Mouse (Mus musculus) lung, embryonic 16.5 days (tissue): Measurements from ENCODE around the gene Gja3. TPM values are rescaled to one million over a fixed set of nuclear protein-coding genes. Genes with fewer than 3 reads are reported as not detected.

Experiments
- polyA plus RNA-seq: library from polyadenylated mRNA; unstranded; fragments of >200 nt; fragmentation: Nextera tagmentation; extraction: Ambion mirVana; gene quantifications from 2 replicates; pipeline ENCODE4 v1.2.1, GENCODE M21; 2015

The Gja3 gene
- polyA plus RNA-seq, 1 experiment from 2014 or later: 6.0 TPM

Other genes with a start within 250 kb of the Gja3 start
- gene Zmym5, start 246.4 kb downstream of the Gja3 start, polyA plus RNA-seq: 27.3 and 31.1 TPM in 2 replicates
- 43.0 and 48.5 TPM in 2 replicates for gene Zmym2, start 171.4 kb downstream of the Gja3 start, polyA plus RNA-seq
- gene Gjb2, start 46.6 kb upstream of the Gja3 start, polyA plus RNA-seq: 1.3 and 1.8 TPM in 2 replicates
- gene Gm4491, start 57.8 kb upstream of the Gja3 start, polyA plus RNA-seq: not detected in 2 replicates
- 0.16 and 0.39 TPM in 2 replicates for gene Gjb6, start 75.5 kb upstream of the Gja3 start, polyA plus RNA-seq